Mouse (Mus musculus) Muller cell, postnatal 12 days (primary cell): ENCODE measurements around the gene Tmub2.

Experiments used
- DNase-seq: peaks from one replicate; pipeline ENCODE4 v3.0.0-alpha.2; 2015; ENCODE audit errors: inconsistent ontology term

The Tmub2 gene

DNA sequence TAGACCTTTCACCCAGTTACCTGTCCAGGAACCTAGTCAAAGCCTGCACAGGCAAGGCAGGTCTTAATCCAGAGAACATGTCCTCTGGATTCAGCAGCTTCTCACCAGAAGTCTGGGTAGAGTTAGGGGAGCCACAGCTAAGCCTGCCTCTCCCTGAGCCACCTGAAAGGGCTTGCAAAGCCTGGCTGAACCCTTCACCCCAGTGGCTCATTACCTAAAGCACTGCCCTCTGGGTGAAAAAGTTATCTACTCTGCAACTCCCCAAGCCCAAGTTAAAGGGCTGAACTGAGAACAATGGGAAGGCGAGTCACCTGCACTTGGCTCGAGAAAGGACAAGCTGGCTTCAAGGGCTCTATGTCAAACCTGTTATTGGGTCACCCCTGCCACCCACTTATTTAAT, 19.4 kb downstream of the Tmub2 start:
- DNase-seq, result no peak

DNA sequence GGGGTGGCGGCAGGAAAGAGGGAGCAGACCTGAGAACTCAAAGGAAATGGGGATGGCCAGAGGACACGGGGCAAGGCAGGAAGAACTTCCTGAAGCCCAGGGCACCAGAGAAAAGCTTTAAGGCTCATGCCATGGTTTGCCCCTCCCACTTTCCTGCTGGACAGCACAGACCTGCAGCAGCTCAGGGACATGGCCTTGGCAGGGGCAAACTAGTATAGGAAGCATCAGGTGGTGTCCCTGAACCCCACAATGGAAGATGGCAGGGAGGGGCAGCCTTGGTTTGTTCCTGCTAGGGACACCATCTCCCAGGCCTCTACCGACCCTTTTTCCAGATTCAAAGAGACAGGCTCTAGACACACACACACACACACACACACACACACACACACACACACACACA, 20.6 kb downstream of the Tmub2 start:
- DNase-seq, result no peak

DNA sequence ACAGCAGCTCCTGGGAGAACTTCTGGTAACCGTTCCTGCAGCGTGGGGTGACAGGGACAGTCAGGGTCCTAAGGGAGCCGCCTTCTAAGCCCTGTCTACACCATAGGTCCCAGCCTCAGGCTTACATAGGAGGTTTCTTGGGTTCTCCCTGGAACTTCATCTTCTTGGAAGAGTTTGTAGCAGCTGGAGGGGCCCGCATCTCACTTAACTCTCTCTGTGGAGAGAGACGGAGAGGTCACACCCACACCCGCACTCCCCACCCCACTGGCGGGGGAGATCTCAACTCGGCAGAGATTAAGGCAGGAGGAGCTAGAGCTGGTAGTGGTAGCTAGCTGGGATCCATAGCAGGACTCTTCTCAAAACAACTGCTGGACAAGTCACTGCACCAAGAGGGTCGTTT, 23.4 kb downstream of the Tmub2 start:
- DNase-seq, result no peak

DNA sequence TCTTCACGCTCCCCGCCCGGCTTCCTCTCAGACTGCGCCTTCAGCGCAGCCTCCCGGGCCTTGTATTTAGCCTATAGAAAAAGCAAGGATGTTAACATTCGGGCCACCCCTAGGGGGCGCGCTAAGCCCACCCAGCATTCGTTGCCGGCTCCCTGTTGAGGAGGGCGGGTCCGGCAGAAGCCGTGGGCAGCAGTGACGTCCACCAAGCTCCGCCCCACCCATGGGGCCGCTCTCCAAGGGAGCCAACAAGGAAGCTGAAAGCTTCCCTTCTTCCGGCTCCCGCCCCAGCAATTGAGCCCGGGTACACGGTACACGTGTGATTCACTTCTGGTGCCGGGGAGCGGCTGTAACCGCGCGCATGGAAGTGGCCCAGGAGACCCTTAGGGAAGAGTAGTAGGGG, 24.2 kb downstream of the Tmub2 start:
- peak; percentile 99 for DNase-seq

DNA sequence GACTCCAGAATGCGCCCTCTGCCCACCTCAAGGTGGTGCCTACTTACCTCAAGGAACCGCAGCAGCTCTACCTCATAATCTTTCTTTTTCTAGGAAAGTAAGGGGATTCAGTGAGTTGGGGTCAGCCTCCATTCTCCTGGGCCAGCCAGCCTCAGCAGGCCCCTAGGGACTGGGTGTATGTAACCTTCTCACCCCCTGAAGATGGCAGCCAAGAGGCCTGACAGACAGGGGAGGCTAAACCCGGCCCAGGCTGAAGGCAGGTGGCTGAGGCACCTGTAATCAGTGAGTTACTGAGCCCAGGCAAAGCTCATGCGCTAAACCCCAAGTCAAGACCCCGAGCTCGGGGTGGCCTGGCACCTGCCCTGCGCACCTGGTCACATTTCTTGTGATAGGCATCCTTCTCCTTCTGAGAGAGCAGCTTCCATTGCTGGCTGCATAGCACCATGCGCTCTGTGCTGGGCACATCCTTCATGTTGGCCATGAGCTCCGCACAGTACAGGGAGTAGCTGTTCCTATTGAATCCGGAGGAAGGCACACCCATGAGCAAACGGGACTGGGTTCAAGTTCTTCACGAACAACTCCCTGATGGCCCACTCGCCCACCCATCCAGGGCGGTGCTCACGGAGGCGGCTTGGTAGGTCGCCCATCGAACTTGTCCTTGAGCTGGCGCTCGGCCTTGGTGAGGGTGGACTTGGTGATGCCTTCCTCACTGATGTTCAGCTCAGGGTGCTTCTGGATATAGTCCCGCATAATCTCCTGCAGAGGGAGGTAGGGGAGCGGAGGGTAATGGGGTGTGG, 25.3 kb downstream of the Tmub2 start:
- DNase-seq, result no peak

DNA sequence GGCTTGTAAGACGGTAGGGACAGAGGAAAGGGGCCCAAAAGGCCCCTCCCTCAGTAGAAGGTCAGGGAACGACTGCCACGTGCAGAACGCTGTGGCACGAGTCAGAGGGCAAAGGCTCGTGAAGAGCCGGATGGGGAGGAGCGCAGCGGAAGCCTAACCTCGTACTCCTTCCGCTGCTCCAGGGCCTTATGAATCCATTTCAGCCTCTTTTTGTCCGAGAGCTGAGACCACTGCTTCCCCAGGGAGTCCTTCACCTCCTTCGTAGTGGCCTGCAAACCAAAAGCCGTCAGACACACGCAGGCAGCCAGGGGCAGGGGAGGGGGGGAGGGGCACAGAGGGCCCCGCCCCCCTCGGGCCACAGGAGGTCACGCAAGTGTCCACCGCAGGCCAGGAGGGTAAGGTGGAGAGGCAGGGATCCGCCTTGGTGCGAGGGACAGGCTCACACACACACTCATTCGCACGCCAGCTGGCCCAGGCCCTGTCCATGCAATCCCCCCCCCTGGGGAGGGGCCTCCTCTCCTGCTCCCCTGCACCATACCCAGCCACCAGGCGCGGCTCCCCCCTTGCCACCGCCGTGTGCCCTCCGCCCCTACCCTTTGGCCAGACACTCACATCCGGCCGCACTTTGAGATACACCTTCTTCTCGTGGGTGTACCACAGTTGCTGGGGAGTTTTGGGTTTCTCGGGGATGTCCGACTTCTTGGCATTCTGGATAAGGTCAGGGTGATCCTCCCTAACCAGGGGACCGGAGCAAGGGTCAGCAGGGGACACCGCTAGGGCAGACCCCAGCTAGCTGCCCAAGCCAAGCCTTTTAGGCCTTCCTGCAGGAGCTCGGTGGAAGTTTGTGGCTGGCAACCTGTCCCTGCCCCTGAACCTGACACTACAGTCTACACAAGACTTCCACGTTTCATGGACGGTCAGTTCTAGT, 26.3 kb downstream of the Tmub2 start:
- no peak for DNase-seq

DNA sequence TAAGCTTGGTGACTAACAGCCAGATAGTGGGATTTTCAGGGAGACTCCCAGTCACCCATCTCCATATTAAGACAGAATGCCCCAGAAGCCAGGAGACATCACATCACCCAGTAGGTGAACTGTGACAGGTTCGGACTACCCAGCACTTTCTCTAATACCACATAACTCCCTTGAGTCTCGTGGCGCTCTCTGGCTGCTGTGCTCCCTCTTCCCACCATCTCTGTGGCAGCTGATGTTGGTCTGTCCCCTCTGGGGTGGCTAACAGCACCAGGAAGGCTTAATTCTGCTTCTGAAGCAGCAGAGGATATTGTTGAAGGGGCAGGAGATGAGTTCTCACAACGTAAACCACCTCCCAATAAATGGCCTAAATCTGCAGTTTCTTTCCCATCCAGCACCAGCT, 27.2 kb downstream of the Tmub2 start:
- no peak for DNase-seq

DNA sequence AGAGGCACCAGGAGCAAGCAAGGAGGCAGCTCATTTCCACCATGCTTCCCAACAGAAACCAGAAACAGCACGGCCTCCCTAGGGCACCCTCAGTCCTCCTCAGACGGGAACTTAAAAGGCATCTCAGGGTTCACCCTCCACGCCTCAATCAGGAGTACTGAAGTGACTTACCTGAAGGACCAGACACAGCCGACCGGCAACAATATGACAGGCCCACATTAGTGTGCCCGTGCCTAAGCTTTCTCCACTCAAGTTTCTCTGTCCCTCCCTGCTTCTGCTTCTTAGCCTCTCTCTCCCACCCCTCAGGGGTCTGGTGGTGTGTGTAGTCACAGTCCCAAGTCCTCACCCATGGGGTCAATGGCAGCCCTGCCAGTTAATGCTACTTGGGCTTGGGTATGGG, 27.9 kb downstream of the Tmub2 start:
- DNase-seq, result no peak

DNA sequence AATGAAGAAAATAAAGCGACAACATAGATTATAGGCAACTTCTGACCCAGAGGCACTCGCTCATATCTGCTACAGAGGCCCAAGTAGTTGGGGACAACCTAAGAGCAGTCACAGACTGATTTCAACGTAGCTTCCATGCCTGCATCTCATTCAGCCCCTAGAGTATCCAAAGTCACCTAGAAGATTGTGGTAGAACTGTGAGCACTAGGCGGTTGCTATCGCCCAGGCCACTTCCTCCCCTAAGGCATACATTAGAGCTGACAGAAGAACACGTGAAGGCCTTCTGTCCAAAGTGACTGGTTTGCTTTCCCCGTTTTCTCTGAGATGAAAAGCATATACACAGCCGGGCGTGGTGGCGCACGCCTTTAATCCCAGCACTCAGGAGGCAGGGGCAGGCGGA, 29.6 kb downstream of the Tmub2 start:
- no peak for DNase-seq

DNA sequence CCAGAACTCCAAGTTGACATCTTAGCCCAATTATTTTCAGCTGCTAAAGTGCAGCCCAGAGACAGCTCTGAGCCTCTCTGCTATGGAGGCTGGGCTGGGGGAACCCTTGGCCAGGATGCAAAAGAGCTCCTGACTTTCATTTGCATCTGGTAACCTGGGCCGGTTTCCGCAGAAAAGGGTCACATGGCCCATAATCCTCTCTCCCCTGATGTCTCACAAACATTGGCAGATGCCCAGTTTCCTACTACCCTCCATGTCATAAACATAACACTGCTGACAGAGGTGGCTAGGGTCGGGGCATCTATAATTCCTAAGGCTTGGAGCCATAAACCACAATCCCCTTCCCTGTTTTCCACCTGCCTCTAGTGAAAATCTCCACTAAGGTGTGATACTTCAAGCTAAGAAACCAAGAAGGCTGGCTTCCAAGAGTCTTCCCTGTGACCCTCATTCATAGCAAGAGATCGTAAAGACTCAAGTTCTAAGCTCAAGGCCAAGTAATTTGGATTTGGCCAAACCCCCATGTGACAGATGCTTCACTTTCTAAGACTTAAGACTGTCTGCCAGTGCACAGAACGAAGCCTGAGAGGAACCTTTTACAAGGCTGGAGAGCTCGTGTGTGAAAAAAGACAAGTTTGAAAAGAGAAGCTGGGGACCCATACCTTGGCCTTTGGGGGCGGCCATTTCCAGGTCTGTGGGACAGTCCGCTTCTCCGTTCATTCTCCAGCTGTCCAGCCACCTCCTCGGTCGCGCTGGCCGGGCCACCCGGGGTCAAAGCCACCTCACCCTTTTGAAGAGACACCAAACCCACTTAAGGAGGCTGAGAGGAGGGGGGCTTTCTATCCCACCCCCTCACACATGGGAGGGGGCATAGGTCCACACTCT, 31.2 kb downstream of the Tmub2 start:
- DNase-seq, result no peak

DNA sequence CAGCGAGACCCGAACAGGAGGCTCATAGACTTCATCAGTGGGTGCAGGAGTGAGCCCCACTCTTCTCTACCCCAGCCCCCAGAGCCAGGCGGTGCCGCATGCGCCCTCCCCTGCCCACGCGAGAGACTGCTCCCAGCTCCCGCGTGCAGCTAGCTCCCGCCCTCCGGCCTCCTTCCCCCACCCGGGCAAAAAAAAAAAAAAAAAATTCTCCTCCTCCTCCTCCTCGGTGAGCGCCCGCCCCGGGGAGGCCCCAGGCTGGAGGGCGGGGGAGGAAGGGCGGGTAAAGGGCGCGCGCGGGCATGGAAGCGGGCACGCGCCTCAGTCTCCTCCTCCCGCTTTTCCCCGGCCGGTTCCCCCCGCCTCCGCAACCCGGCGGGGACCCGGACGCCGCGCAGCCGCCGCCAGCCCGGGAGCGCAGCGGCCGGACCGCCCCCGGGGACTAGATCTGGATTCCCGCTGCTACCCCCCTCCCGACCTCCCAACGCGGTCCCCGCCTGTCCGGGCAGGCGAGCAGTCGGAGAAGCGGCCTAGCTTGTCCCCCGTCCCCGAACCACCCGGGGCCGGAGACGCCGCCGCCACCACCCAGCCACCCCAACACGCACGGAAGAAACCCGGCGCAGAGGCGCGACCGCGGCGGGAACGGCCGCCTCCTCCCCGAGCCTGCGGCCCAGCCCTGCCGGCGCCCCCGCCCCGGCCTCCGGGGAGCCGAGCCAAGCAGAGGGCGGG, 32.0 kb downstream of the Tmub2 start:
- peak; percentile 96 for DNase-seq

DNA sequence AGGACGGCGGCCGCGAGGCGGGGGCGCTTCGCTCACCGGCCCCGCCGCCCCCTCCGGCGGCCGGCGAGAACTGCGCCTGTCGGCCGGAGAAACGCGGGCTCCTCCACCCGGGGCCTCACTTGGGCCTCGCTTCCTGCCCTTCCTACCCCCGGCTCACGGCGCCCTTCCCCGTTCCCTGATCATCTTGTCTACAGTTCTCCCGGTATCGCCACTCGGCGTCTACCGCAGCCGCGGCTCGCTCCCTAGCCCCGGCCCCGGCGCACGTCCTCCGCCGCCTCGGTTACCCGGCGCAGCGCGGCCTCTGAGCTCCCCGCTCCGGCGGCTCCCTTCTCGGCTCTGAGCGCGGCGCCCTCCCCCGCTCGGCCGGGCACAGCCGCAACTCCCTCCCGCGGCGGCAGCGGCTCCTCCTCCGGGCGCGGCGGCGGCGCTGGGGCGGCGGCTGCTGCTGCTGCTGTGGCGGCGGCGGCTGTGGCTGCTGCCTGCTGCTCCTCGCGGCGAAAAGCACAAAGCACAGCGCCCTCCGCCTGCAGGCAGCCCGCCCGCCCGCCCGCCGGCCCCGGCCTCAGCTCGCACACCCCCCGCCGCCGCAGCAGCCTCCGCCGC, 32.7 kb downstream of the Tmub2 start:
- peak; percentile 82 for DNase-seq

DNA sequence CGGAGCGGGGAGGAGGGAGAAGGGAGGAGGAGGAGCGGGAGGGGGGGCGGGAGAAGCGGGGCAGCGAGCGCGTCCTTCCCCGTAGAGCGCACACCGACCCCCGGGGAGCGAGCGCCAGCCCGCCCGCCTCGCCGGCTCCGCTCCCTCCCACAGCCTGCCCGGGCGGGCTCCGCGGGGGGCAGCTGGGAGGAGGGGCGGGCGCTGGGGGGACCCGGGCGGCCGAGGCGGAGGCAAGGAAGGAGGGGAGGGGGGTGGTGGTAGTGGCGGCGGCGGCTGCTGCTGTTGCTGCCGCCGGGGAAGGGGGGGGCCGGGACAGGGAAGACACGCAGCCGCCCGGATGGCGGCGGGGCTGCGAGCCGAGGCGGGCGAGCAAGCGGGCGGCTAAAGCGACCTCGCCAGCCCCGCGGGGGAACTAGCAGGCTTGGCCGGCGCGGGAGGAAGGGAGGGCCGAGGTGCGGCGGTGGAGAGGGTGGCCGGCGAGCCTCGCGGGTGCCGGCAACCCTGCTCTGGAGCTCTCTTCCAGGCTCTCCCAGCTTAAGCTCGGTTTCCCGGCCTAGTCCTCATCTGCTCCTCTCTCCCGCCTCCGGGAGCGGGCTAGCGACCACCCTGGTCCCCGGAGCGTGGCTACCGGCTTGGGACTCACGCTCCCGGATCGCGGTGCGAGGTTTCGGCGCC, 33.3 kb downstream of the Tmub2 start:
- DNase-seq, result peak; percentile 85

DNA sequence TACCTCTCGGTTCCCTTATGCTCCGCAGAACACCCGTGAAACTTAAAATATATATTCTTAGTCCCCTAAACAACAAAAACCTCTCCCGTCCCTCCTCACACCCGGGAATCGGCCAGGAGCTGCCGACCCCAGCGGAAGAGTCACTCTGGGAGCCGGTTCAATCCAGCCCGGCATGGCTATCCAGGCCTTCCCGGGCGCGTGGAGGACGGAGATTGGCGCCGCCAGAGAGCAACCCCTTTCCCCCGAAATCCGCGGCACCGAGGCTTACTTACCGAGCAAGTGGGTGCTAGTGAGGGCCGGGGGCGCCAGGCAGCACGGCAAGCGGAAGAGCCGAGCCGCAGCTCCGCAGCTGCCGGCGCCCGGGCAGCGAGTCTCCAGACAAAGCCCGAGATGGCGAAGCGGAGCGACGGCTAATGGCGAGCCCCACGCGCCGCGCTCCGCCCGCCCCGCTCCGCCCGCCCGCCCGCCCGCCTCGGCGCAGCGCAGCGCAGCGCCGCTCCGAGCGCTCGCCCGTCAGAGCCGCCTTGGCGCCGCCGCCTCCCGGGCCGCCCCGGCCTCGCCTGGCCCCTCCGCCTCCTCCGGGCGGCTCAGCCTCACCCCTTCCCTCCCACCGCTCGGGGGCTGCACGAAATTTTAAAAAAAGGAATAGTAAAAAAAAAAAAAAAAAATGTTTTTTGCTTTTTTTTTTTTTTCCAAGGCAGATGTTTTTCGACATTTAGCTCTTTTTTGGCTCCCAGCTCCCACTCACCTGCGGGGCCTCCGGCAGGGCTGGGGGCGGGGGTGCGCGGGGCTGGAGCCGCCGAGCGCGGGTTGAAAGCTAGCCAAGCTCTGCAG, 34.1 kb downstream of the Tmub2 start:
- peak; percentile 73 for DNase-seq

DNA sequence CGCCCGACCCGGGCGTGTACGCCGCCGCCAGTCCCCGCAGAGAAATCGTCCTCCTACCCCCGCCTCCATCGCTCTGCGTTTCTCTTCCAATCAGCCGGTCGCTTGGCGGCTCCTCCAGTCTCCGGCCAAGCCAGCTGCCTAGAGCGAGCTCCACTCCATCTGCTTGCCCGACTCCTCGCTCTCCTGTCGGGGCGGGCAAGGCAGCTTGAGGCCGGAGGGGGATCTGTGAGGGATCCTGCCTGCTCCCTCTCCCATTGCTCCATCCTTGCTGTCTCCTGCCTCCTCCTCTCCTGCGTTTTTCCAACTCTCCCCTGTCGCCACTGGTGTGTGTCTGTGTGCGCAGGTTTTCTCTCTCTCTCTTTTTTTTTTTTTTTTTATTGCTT, 34.7 kb downstream of the Tmub2 start, which contains the start of gene Ubtf:
Ubtf (minus strand) TSS at position 333 of the 383 bp plus-strand sequence.
- peak; percentile 86 for DNase-seq

DNA sequence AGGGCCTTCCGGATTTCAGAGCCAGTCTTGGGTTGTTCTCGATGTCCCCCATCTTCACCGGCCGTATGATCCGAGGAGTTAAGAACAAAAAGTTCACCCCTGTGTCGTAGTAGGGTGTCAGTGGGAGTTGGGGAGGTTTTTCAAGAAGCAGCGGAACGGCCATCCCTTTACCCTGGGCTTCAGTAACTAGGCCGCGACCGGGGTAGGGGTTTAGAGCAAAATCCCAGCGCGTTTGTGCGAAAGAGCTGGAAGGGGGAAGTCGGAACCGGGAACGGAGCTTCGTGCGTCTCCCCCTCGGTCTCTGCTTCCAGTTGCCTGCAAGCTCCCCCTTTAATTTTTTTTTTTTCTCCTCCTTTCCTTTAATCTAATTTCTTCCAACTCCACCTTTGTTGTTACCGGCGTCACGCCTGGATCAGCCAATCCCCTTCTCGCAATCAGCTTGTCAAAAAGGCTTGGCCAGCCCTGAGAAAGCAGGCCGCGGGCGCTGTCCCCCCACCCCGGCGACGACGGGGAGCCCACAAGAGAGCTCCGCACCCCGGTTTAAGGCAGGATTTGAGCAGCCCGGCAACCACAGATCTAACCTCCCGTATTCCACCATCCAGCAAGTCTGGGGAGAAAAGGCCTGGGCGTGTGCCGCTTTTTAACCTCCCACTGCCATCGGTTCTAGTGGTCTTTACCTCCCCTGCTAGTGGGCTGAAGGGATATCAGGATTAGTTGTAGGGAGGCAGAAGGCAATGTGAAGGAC, 35.4 kb downstream of the Tmub2 start:
- DNase-seq, result peak; percentile 84

DNA sequence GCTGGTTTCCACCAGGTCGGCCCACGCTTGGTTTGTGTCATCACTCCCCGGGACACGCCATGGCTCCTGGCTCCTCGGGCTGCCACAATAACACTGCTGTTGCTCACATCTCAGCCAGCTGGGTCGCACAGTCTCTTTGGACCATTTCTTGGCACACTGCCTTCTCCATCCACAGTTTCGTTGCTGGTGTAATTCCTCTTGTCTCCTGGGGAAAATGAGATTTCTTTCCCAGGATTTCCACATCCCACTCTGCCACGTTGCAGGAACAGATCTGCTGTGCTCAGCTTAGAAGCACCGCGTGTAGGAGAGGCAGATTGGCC, 35.9 kb downstream of the Tmub2 start:
- DNase-seq, result peak; percentile 83

DNA sequence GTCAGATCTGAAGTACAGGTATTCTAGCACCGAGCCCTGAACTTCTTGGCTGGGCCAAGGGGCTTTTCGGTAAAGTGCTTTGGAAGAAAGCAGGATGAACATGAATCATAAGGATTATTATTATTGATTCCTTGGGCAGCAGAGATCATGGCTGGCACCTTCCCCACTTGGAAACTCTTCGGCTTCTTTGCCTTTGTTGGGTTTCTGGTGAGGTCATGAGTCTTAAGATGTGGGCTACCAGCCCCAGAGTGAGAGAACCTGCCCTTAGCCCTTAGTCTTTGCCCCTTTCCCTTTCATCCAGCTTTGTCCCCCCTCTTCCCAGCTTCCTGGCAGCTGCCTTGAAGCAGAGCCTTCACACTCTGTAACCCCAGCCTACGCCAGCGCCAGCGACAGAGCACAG, 37.2 kb downstream of the Tmub2 start:
- no peak for DNase-seq

DNA sequence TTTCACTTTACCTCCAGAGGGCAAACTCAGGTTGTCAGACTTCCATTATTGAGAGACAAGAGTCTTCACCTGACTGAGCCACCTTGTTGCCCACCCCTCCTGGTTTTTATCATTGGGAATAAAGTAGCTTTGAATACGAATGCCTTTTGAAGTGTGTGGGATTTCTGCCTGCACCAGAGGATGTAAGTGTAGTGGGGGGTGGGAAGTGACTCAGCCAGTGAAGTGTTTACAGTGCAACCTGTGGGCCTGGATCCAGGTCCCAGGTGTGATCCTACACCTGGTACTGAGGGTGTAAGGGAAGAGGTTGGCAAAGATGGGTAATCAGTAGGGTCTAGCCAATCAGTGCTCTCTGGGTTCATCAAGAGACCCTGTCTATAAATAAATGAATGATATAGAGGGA, 38.8 kb downstream of the Tmub2 start:
- no peak for DNase-seq
